Mouse (Mus musculus): ENCODE measurements around the gene Scd3.

GRCm38 (mm10) chr19:44180502-44180901 lies 22.6 kb upstream of the Scd3 start:
- no peak for TF ChIP-seq POLR2A (IDR thresholded peaks at IDR 0.05; ENCODE audit: borderline replicate concordance, control insufficient read depth, low read depth, low read length)
- TF ChIP-seq CTCF (IDR thresholded peaks at IDR 0.05; ENCODE audit: control insufficient read depth, insufficient read depth, low read length) = no peak

Measured in bone marrow, adult 2 months (tissue).